Mouse (Mus musculus) embryo, embryonic 11.5 days (tissue): ENCODE data around the gene Olfml2a.

ENCODE experiments used
- DNase-seq: peaks from one replicate; pipeline ENCODE4 v3.0.0-alpha.2; 2012; ENCODE audit warnings: low read depth, low spot score

Olfml2a gene

DNA sequence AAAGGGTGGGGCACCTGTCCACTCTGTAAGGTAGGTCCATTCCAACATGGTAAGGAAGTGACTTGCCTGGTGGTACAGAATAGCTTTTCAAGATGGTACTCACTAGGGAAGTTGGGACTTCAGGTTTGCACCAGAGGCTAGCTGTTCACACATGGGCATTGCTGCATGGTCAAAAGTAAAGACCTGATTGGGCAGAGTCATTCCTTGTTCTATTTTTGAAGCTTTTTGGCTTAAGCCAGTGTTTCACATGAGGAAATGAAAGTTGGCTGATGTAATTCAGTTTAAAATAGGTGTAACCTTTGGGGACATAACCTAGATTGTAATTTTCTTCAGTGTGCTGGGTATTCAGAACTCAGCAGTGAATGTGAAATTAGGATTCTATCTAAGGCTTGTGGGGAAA lies 79.5 kb downstream of the Olfml2a start:
- no peak for DNase-seq

DNA sequence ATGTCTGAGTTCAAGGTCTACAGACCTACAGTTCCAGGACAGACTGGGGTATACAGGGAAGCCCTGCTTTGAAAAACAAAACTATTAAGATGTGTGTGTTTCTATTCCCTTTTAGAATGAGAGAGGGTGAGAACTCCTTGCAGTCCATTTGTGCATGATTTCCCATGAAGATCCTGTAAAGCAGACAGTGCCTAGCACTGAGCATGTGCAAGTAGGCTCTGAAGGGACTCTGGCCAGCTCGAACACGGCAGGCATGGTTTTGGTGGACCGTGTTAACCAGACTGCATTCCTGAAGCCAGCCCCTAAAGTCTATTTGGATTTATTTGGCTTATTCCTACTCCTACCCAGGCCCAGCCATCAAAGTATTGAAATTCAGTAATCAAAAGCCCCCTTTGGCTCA lies 80.2 kb downstream of the Olfml2a start:
- DNase-seq, result no peak

DNA sequence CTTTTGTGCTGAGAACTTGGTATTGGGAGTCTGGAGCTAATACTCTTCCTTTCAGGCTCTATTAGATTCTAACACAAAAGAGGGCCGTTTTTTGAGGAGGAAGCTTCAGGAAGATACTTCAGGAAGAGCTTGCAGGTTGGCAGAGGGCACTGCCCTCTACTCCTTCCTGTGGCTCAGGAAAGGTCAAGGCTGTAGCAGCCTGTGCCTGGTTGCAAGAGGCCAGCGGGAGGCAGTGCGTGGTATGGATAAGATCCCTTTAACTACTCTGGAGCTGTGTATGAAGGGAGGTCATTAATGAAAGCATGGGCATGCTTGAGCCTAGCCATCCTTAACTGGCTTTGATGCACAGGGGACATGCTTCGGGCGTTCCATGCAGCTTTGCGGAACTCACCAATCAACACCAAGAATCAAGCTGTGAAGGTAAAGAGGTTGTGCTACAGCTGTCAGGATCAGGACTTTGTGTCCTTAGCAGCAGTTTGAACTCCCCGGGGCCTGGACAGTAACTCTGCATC lies 81.0 kb downstream of the Olfml2a start:
- DNase-seq, result no peak
